Comparison of ENCODE assay signal across 8 mouse cellular contexts in the genomic region with DNA sequence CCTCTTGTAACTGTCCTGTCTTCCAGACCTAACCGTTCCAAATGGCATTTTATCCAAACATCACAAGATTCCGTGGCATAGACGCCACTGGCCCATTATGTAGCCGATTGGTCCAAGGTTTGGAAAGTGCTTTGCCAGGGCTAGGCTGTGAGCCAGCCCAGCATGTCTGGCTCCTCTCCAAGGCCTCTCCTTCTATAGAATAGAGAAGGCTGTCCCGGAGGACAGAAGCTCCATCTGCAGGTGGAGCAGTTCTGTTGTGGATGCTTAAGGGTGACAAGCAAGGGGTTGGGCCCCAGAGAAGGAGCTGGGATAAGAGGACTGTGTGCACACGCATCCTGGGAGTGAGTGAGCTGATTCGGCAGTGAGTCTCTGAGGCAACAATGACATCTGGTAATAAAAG.
A peak's percentile ranks its signal among the peaks of the same experiment; 100 is the strongest.
DNase-seq lines count a peak whose midpoint lies in the region; ATAC-seq and TF ChIP-seq lines count a peak whose summit lies in the region.
"Had no signal": no experiment of that assay in that cellular context is flagged by ENCODE, and none has a peak within 500 bp of the region (broad histone marks: within the 10 kb centered on the region; RNA-seq: fewer than 3 reads in every experiment).

No protein-coding gene starts in this region.

- no peak for TF ChIP-seq POLR2A in cerebellum, adult 2 months (IDR thresholded peaks at IDR 0.05; ENCODE audit: borderline replicate concordance, insufficient read depth, low read length)

- no peak for DNase-seq in hindbrain, embryonic 10.5 days (ENCODE audit: low spot score)
- peak; percentile 45 for DNase-seq in NIH3T3 (ENCODE audit: low read depth)
- DNase-seq in cerebellum, adult 2 months, result peak; percentile 66 to 74
- DNase-seq in left cerebral cortex, adult 2 months (ENCODE audit: extremely low spot score in 1 of 2, low spot score in 2 of 2), result no peak
- DNase-seq in ovary, postnatal 36 days (ENCODE audit: low spot score), result no peak
- DNase-seq in heart, postnatal 25 days (ENCODE audit: low spot score), result no peak
- DNase-seq: heart, postnatal 36 days had no signal

- no peak overlapping the region for H3K27ac ChIP-seq in hindbrain, embryonic 13.5 days
- no peak overlapping the region for H3K27ac ChIP-seq in hindbrain, embryonic 10.5 days
- H3K27ac ChIP-seq in cerebellum, adult 2 months (ENCODE audit: insufficient read depth, low read length), result no peak overlapping the region
- peak overlapping the region; percentile 81 for H3K27ac ChIP-seq in left cerebral cortex, adult 2 months

- TF ChIP-seq CTCF in cerebellum, adult 2 months (IDR thresholded peaks at IDR 0.05; ENCODE audit: borderline replicate concordance, insufficient read depth, low read depth, low read length), result 0 out of 2 replicates have a peak, but pooled peaks have one; percentile 15
- no peak; the same call in 1 of the 2 replicates for TF ChIP-seq CTCF in left cerebral cortex, adult 2 months (IDR thresholded peaks at IDR 0.05)

- 67% methylated on average over 7 of the region's 7 CpGs for WGBS in hindbrain, embryonic 13.5 days
- WGBS in hindbrain, embryonic 10.5 days, result 88% methylated on average over 7 of the region's 7 CpGs
- 8% methylated on average over 7 of the region's 7 CpGs for WGBS in cerebellum, adult 2 months

- H3K4me3 ChIP-seq in hindbrain, embryonic 13.5 days, result no peak overlapping the region
- H3K4me3 ChIP-seq in hindbrain, embryonic 10.5 days, result no peak overlapping the region
- H3K4me3 ChIP-seq in cerebellum, adult 2 months (replicated peaks; ENCODE audit: insufficient read depth, low read depth, low read length), result no peak overlapping the region
- H3K4me3 ChIP-seq in left cerebral cortex, adult 2 months, result no peak overlapping the region

- H3K36me3 ChIP-seq in hindbrain, embryonic 13.5 days, result no peaks in the 10 kb centered on the region
- H3K36me3 ChIP-seq in hindbrain, embryonic 10.5 days, result no peaks in the 10 kb centered on the region

- H3K27me3 ChIP-seq in hindbrain, embryonic 13.5 days, result no peaks in the 10 kb centered on the region
- H3K27me3 ChIP-seq in hindbrain, embryonic 10.5 days (ENCODE audit: insufficient read depth, poor library complexity, severe bottlenecking), result 0 out of 2 replicates have a peak, but pooled peaks cover 7% of the 10 kb centered on the region
- no peaks in the 10 kb centered on the region for H3K27me3 ChIP-seq in cerebellum, adult 2 months (ENCODE audit: control insufficient read depth, insufficient read depth, low read length)

- peak; percentile 50; the same call in 1 of the 2 replicates for ATAC-seq in hindbrain, embryonic 13.5 days (ENCODE audit: low FRiP score)

- intact Hi-C loops in left cerebral cortex, adult 2 months (cut with DNase I), result no loop called here
- intact Hi-C loops in heart, postnatal 25 days (cut with DNase I), result no loop called here

- H3K4me2 ChIP-seq in hindbrain, embryonic 13.5 days, result no peak overlapping the region

- H3K4me1 ChIP-seq in hindbrain, embryonic 13.5 days (replicated peaks), result peaks cover 8% of the 10 kb centered on the region; the same call in 1 of the 2 replicates
- H3K4me1 ChIP-seq in hindbrain, embryonic 10.5 days (replicated peaks), result peaks cover 30% of the 10 kb centered on the region
- H3K4me1 ChIP-seq in cerebellum, adult 2 months (ENCODE audit: control insufficient read depth, insufficient read depth, low read length), result peaks cover 12% of the 10 kb centered on the region

- no peak overlapping the region for H3K9ac ChIP-seq in hindbrain, embryonic 13.5 days

- no peaks in the 10 kb centered on the region for H3K9me3 ChIP-seq in hindbrain, embryonic 13.5 days
- no peaks in the 10 kb centered on the region for H3K9me3 ChIP-seq in hindbrain, embryonic 10.5 days

Comparison
In these comparisons a context has a peak if more than half of its experiments do, and no peak if none do; other contexts are left out.
1. DNase-seq: peak in NIH3T3 (single experiment) and cerebellum, adult 2 months (2 of 2); none in hindbrain, embryonic 10.5 days (single experiment), left cerebral cortex, adult 2 months (0 of 2), ovary, postnatal 36 days (single experiment) and heart, postnatal 25 days (single experiment).